Mouse (Mus musculus): ENCODE data around the gene Tex13b. TPM values are rescaled to one million over a fixed set of nuclear protein-coding genes. Genes with fewer than 3 reads are reported as not detected.

Tex13b gene
- not detected for total RNA-seq (2023)

GRCm38 (mm10) chrX:140813312-140814006 is at the start of gene Tex13b:
TSS of gene Tex13b (minus strand) at chrX:140813433.

Other genes with a start within 250 kb of the Tex13b start
- 1,351 TPM for gene Tsc22d3, start 212.8 kb downstream of the Tex13b start, total RNA-seq (2023)
- not detected for gene Mid2, start 148.8 kb downstream of the Tex13b start, total RNA-seq (2023)
- not detected for gene Vsig1, start 94.2 kb upstream of the Tex13b start, total RNA-seq (2023)
- 15.0 TPM for gene Psmd10, start 143.3 kb upstream of the Tex13b start, total RNA-seq (2023)
- gene Atg4a, start 143.5 kb upstream of the Tex13b start, total RNA-seq (2023) = 18.3 TPM